Mouse (Mus musculus) G1E (cell line): ENCODE data around the gene Raver2. TPM values are rescaled to one million over a fixed set of nuclear protein-coding genes. Genes with fewer than 3 reads are reported as not detected.

Experiments
- ATAC-seq: 2 replicates; pipeline ENCODE4 v1.8.0; 2016; ENCODE audit warnings: mild to moderate bottlenecking; ENCODE audit not compliant: insufficient number of reproducible peaks, poor library complexity, low FRiP score, severe bottlenecking; ENCODE audit errors: extremely low read depth
- DNase-seq: peaks from one replicate; pipeline ENCODE4 v3.0.0; 2012; ENCODE audit warnings: low spot score
- H3K27me3 ChIP-seq: 2 replicates; pipeline ENCODE4 v1.6.1; 2012; ENCODE audit warnings: mild to moderate bottlenecking, low read length, inconsistent platforms; ENCODE audit not compliant: insufficient read depth
- H3K36me3 ChIP-seq: replicated peaks from 2 replicates; pipeline ENCODE3; 2012; ENCODE audit warnings: mild to moderate bottlenecking, inconsistent platforms
- H3K4me1 ChIP-seq: 2 replicates; pipeline ENCODE4 v1.6.1; 2012; ENCODE audit warnings: low read depth, low read length, inconsistent platforms, mixed read lengths; ENCODE audit not compliant: insufficient read depth
- H3K4me3 ChIP-seq: 2 replicates; pipeline ENCODE4 v1.5.1; 2012; ENCODE audit warnings: low read depth, mild to moderate bottlenecking, inconsistent platforms, low read length, moderate library complexity, mixed read lengths
- H3K9me3 ChIP-seq: replicated peaks from 2 replicates; pipeline ENCODE4 v1.6.1; 2012; ENCODE audit warnings: inconsistent platforms
- CTCF ChIP-seq: IDR thresholded peaks from 2 replicates; pipeline ENCODE4 v1.5.1; 2012; ENCODE audit warnings: low read depth, low read length, inconsistent platforms, mixed read lengths
- GATA1 ChIP-seq: IDR thresholded peaks from 2 replicates; pipeline ENCODE4 v1.6.1; 2012; ENCODE audit warnings: borderline replicate concordance, low read length, inconsistent platforms, mixed read lengths
- GATA2 ChIP-seq: IDR thresholded peaks from 2 replicates; pipeline ENCODE4 v1.6.1; 2012; ENCODE audit warnings: low read depth, low read length, inconsistent platforms, borderline replicate concordance
- POLR2AphosphoS5 ChIP-seq: IDR thresholded peaks from 2 replicates; pipeline ENCODE4 v1.6.1; 2012; ENCODE audit warnings: low read depth, low read length, inconsistent platforms; ENCODE audit not compliant: insufficient replicate concordance
- TAL1 ChIP-seq: conservative IDR thresholded peaks from 2 replicates; pipeline ENCODE4 v1.6.1; 2012; ENCODE audit warnings: low read depth, low read length, inconsistent platforms, mixed read lengths
- polyA plus RNA-seq: library from polyadenylated mRNA; stranded (reverse); fragments of >175 nt; gene quantifications from 2 replicates; pipeline ENCODE4 v1.2.3, GENCODE M21; 2012
- total RNA-seq, 2 experiments: library from RNA; stranded (forward) in 1 of 2; stranded (reverse) in 1 of 2; fragments of 200-1000 nt in 1 of 2; fragments of >200 nt in 1 of 2; fragmentation: Nextera tagmentation in 1 of 2; gene quantifications; 2 replicates each; pipeline ENCODE4 v1.2.3; 2014 to 2017

Raver2 gene
- total and polyA plus RNA-seq, 3 experiments: 0.05 TPM; not detected in 2

GRCm38 (mm10) chr4:101185216-101185615 lies 116.4 kb downstream of the Raver2 start:
- no peaks in the 10 kb centered on the region for H3K9me3 ChIP-seq
- H3K36me3 ChIP-seq: peaks cover 97% of the 10 kb centered on the region
- TF ChIP-seq POLR2AphosphoS5 (no peak), GATA2 (no peak), GATA1 (no peak), TAL1 (no peak), CTCF (no peak)
- H3K27me3 ChIP-seq: no peaks in the 10 kb centered on the region
- no peak overlapping the region for H3K4me3 ChIP-seq
- ATAC-seq (no peak), DNase-seq (no peak)
- peaks cover 2% of the 10 kb centered on the region for H3K4me1 ChIP-seq

- Histone ChIP-seq H3K4me3 (no peak overlapping the region), H3K36me3 (peaks cover 97% of the 10 kb centered on the region), H3K9me3 (no peaks in the 10 kb centered on the region), H3K4me1 (peaks cover 8% of the 10 kb centered on the region), H3K27me3 (no peaks in the 10 kb centered on the region)
- ATAC-seq (no peak), DNase-seq (no peak)
- TF ChIP-seq CTCF (no peak), TAL1 (no peak), GATA1 (no peak), POLR2AphosphoS5 (no peak), GATA2 (no peak)
These were observed 117.8 kb downstream of the Raver2 start for GRCm38 (mm10) chr4:101186591-101186990.

- TF ChIP-seq CTCF: no peak
- no peak overlapping the region for H3K4me3 ChIP-seq
- ATAC-seq (no peak), DNase-seq (no peak)
- peaks cover 95% of the 10 kb centered on the region for H3K36me3 ChIP-seq
- H3K27me3 ChIP-seq: no peaks in the 10 kb centered on the region
- peaks cover 15% of the 10 kb centered on the region for H3K4me1 ChIP-seq
- no peaks in the 10 kb centered on the region for H3K9me3 ChIP-seq
These were observed 118.6 kb downstream of the Raver2 start for GRCm38 (mm10) chr4:101187381-101187780.

- no peaks in the 10 kb centered on the region for H3K9me3 ChIP-seq
- H3K4me1 ChIP-seq: peaks cover 52% of the 10 kb centered on the region
- peaks cover 67% of the 10 kb centered on the region for H3K36me3 ChIP-seq
- H3K27me3 ChIP-seq: no peaks in the 10 kb centered on the region
- TF ChIP-seq TAL1: peak; percentile 77
- TF ChIP-seq GATA1: no peak
- TF ChIP-seq GATA2: no peak
- DNase-seq: peak; percentile 72
- H3K4me3 ChIP-seq: no peak overlapping the region; the same call in 1 of the 2 replicates
- peak; percentile 96 for ATAC-seq
These were observed 123.6 kb downstream of the Raver2 start for GRCm38 (mm10) chr4:101192241-101192976.

- TF ChIP-seq GATA1: no peak
- TF ChIP-seq TAL1: no peak
- no peak for TF ChIP-seq GATA2
- no peak for TF ChIP-seq CTCF
- TF ChIP-seq POLR2AphosphoS5: no peak
- peaks cover 69% of the 10 kb centered on the region for H3K4me1 ChIP-seq
- ATAC-seq: no peak
These were observed 125.4 kb downstream of the Raver2 start for GRCm38 (mm10) chr4:101194170-101194569.

GRCm38 (mm10) chr4:101196407-101196806 lies 127.6 kb downstream of the Raver2 start:
- DNase-seq: no peak
- no peak overlapping the region for H3K4me3 ChIP-seq
- no peak for ATAC-seq
- peaks cover 70% of the 10 kb centered on the region for H3K4me1 ChIP-seq
- TF ChIP-seq TAL1 (no peak), POLR2AphosphoS5 (no peak), GATA2 (no peak), CTCF (no peak), GATA1 (no peak)
- H3K9me3 ChIP-seq: no peaks in the 10 kb centered on the region
- no peaks in the 10 kb centered on the region for H3K27me3 ChIP-seq
- peaks cover 46% of the 10 kb centered on the region for H3K36me3 ChIP-seq

More at GRCm38 (mm10) chr4:101194170-101194569, 125.4 kb downstream of the Raver2 start:
- no peaks in the 10 kb centered on the region for H3K9me3 ChIP-seq
- no peaks in the 10 kb centered on the region for H3K27me3 ChIP-seq
- no peak for DNase-seq
- H3K36me3 ChIP-seq: peaks cover 60% of the 10 kb centered on the region
- H3K4me3 ChIP-seq: no peak overlapping the region
